Mouse (Mus musculus) E14TG2a.4 (cell line): Measurements from ENCODE around the gene Myo10.

Experiments
- CTCF ChIP-seq: conservative IDR thresholded peaks from 2 replicates; pipeline ENCODE4 v1.5.1; 2014; ENCODE audit warnings: low read length
- NANOG ChIP-seq: IDR thresholded peaks from 2 replicates; pipeline ENCODE4 v1.6.1; 2014; ENCODE audit warnings: borderline replicate concordance, low read length, mixed read lengths
- POU5F1 ChIP-seq: IDR thresholded peaks from 2 replicates; pipeline ENCODE4 v1.6.1; 2014; ENCODE audit warnings: low read length, borderline replicate concordance

DNA sequence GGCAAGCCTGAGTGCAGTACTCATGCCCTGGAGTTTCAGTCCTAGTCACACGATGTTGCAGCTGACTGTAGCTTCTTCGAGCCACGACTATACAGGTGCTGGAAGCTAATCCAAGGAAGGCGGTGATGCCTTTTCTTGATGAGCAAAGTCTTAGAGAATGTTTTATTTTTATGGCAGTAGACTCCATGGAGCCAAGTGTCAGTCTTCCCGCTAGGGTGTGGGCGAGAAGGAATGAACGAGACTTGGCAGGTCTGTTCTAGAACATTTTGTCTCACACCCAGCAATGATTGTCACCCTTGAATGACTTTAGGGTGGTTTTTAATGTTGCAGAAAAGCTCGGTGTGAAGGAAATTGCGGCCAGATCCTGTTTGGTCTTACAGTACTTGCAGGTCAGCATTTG, 62.9 kb downstream of the Myo10 start:
- TF ChIP-seq CTCF (no peak), NANOG (no peak), POU5F1 (no peak)
